Mouse (Mus musculus): ENCODE results near the gene Pdk2.

GRCm38 (mm10) chr11:95088286-95088685 lies 47.1 kb upstream of the Pdk2 start:
- TF ChIP-seq HCFC1 (IDR thresholded peaks at IDR 0.05; ENCODE audit: borderline replicate concordance, insufficient read depth, low read length) (no peak), MAFK (IDR thresholded peaks at IDR 0.05; ENCODE audit: insufficient read depth, low read depth, low read length) (no peak)
